Mouse (Mus musculus): ENCODE data around the gene Trap1. TPM values are rescaled to one million over a fixed set of nuclear protein-coding genes. Genes with fewer than 3 reads are reported as not detected.
A peak's percentile ranks its signal among the peaks of the same experiment; 100 is the strongest.

Gene Trap1
- polyA plus RNA-seq, 1 experiment = 103 TPM

GRCm38 (mm10) chr16:4012882-4013570 lies 64.6 kb downstream of the Trap1 start:
- H3K79me2 ChIP-seq (ENCODE audit: control insufficient read depth, insufficient read depth) = no peaks in the 10 kb centered on the region
- no peaks in the 10 kb centered on the region for H3K27me3 ChIP-seq (ENCODE audit: control insufficient read depth, insufficient read depth, insufficient read length)
- no peaks in the 10 kb centered on the region for H3K36me3 ChIP-seq (ENCODE audit: control insufficient read depth, insufficient read depth)
- no peak overlapping the region for H3K4me2 ChIP-seq (ENCODE audit: low read depth)
- no peak overlapping the region for H3ac ChIP-seq (ENCODE audit: control insufficient read depth, insufficient read length)
- TF ChIP-seq USF1 (IDR thresholded peaks at IDR 0.05; ENCODE audit: low read depth) = no peak
- TF ChIP-seq MYOG (IDR thresholded peaks at IDR 0.05; ENCODE audit: control insufficient read depth in 1 of 3, insufficient read depth in 1 of 3, insufficient read length in 2 of 3, low read depth in 2 of 3) = no peak
- TF ChIP-seq CEBPB (IDR thresholded peaks at IDR 0.05; ENCODE audit: insufficient read depth, poor library complexity, severe bottlenecking) = no peak
- TF ChIP-seq POLR2AphosphoS2 (IDR thresholded peaks at IDR 0.05; ENCODE audit: insufficient read length, low read depth) = no peak
- no peak overlapping the region for H3K4me3 ChIP-seq

GRCm38 (mm10) chr16:4003489-4004398 lies 73.9 kb downstream of the Trap1 start, which contains the start of gene Slx4:
TSS of gene Slx4 (minus strand) at chr16:4003770.
- TF ChIP-seq MYOD1 (IDR thresholded peaks at IDR 0.05; ENCODE audit: control insufficient read depth in 1 of 3, insufficient read length in 2 of 3, low read depth in 2 of 3) (no peak), POLR2A (IDR thresholded peaks at IDR 0.05; ENCODE audit: insufficient read length, low read depth) (peak; percentile 84), TCF3 (IDR thresholded peaks at IDR 0.05; ENCODE audit: insufficient read length, low read depth) (no peak), POLR2AphosphoS2 (IDR thresholded peaks at IDR 0.05; ENCODE audit: insufficient read length, low read depth) (peak; percentile 92)

More at GRCm38 (mm10) chr16:4003489-4004398, 73.9 kb downstream of the Trap1 start, which contains the start of gene Slx4:
- Histone ChIP-seq H3K4me2 (ENCODE audit: low read depth) (peak within 1 kb of the TSS; percentile 90), H3K79me2 (ENCODE audit: control insufficient read depth, insufficient read depth) (peaks cover 10% of the 10 kb centered on the region), H3ac (ENCODE audit: control insufficient read depth, insufficient read length) (peak within 1 kb of the TSS; percentile 100), H3K36me3 (ENCODE audit: control insufficient read depth, insufficient read depth) (peaks cover 10% of the 10 kb centered on the region), H3K27me3 (ENCODE audit: control insufficient read depth, insufficient read depth, insufficient read length) (no peaks in the 10 kb centered on the region), H3K4me3 (peak within 1 kb of the TSS; percentile 85)

Other genes starting within 250 kb of the Trap1 start
- not detected for gene Olfr15, start 246.9 kb downstream of the Trap1 start, polyA plus RNA-seq (2012; fragmentation: generic; extraction: Trizol)
- 0.70 TPM for gene Zfp174, start 230.6 kb downstream of the Trap1 start, polyA plus RNA-seq (2012; fragmentation: generic; extraction: Trizol)
- 31.2 TPM for gene Naa60, start 205.5 kb downstream of the Trap1 start, polyA plus RNA-seq (2012; fragmentation: generic; extraction: Trizol)
- 1.7 TPM for gene Zfp597, start 193.3 kb downstream of the Trap1 start, polyA plus RNA-seq (2012; fragmentation: generic; extraction: Trizol)
- gene Gm20695, start 193.2 kb downstream of the Trap1 start, polyA plus RNA-seq (2012; fragmentation: generic; extraction: Trizol) = 0.18 TPM
- 3.5 TPM for gene 1700037C18Rik, start 169.1 kb downstream of the Trap1 start, polyA plus RNA-seq (2012; fragmentation: generic; extraction: Trizol)
- gene Cluap1, start 169.0 kb downstream of the Trap1 start, polyA plus RNA-seq (2012; fragmentation: generic; extraction: Trizol) = 10.1 TPM
- 1.3 TPM for gene Nlrc3, start 101.2 kb downstream of the Trap1 start, polyA plus RNA-seq (2012; fragmentation: generic; extraction: Trizol)
- 11.9 TPM for gene Slx4, start 74.1 kb downstream of the Trap1 start, polyA plus RNA-seq (2012; fragmentation: generic; extraction: Trizol)
- 0.89 TPM for gene Dnase1, start 40.9 kb downstream of the Trap1 start, polyA plus RNA-seq (2012; fragmentation: generic; extraction: Trizol)
- gene Crebbp, start 136.2 kb upstream of the Trap1 start, polyA plus RNA-seq (2012; fragmentation: generic; extraction: Trizol) = 7.1 TPM